Mouse (Mus musculus) frontal cortex, postnatal 36 days (tissue): ENCODE data around the gene Dcdc2c.

ENCODE experiments used
- DNase-seq, 2 experiments: peaks; one replicate each; pipeline ENCODE4 v3.0.0; 2022; ENCODE audit warnings: low spot score in 2 of 2

Dcdc2c gene

DNA sequence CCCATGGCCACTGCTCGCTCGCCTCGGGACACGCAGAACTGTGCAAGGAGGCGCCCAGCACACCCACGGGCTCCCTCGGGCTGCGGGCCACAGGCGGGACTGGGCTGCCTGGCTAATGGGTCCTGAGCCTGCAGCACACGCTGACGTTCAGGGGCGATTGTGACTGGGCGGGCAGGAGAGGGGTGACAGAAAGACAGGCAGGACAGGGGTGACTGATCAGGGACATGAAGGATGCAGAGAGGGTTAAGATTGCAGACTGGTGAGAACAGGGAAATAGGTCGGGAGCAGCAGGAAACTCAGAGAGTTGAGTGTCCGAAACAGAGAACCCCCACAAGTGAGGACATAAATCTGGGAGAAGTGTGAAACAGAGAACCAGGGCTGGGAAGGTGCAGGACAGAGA, at the start of gene Dcdc2c:
TSS of gene Dcdc2c (minus strand) at position 101 of the 400 bp plus-strand sequence.
- DNase-seq: no peak

DNA sequence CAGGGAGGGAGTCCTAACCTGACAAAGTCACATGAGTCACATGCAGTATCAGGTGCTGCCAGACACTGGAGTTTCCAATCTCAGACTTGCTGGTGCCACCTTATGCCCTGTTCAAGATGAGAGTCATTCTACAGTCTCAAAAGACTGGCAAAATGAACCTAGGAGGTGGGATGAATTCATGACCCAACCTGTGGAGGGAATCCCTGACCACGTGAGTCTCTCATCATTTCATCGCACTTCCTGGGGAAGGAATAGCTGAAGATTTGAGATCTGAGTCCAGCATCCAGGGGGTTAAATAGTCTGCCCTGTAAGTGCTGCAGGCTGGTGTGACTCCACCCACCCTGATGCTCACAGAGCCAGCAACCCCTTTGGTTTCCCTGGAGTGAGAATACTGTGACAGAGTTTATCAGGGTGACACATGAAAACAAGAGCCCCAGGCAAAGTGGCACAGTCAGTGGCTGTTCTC, 46.4 kb upstream of the Dcdc2c start:
- no peak for DNase-seq

DNA sequence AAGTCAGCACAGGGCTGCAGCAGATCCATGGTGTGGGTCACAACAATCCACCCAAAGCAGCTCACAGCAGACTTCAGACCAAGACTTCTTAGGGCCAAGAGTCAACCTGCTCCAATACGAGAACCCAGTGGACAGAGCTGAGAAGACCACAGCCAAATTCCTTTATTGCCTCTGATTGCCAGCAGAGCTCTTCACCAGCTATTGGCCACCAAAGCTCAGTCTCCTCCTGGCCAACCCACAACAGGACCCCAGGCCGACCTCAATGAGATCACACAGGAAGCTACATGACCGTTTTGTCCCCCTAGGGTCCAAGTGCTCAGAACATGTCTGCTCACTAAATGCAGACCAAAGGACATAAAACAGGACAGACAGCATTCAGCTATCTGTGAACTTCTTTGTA, 45.9 kb upstream of the Dcdc2c start:
- no peak for DNase-seq

DNA sequence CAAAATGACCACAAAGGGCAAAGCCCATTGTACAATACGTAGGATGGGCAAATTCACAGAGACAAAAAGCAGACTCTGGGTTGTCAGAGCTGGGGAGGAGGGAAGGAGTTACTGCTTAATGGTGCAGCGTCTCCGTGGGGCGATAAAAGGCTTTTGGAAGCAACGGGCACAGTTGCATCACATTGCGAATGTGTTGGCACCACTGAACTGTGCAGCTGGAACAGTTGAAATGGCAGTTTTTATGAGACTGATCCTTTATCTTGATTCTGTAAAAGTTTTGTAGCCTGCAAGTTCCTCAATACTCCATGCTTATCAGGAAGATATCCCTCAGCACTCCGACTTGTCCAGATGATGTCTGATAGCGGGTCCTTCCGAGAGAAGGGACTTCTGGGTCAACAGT, 45.5 kb upstream of the Dcdc2c start:
- no peak for DNase-seq

DNA sequence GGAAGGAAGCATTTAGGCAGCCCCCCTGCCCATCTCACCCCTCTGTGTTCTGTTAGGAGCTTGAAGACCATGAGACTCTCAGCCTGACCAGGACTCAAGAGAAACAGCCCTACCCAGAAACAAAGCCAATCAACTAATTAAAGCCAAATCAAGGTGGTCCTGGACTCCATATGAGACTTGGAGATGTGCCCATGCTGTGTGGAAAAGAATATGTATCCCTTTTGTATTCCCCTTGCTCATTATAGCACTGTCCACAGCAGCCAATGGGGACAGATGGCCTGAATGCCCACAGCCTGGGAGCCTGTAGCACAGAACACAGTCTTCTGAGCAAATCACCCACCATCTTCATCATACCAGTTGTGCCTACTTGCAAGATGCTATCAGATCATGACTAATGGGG, 44.7 kb upstream of the Dcdc2c start:
- no peak for DNase-seq

DNA sequence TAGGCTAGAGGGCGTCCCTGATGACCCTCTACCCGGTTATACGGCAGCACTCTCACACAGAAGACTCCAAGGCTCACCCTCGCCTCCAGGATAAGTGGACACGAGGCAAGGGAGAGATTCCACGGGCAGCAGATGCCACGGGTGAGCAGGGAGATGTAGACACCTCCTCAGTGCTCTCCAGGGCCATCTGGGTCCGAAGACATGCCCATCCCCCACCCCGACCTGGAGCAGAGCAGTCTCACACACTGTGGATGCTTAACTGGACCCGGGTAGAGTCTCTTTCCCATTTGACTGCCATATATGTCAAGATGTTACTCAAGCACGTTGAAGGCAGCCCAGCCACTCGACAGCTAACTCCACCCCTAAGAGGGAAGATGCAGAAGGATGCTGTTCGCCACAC, 38.2 kb upstream of the Dcdc2c start:
- DNase-seq: no peak

DNA sequence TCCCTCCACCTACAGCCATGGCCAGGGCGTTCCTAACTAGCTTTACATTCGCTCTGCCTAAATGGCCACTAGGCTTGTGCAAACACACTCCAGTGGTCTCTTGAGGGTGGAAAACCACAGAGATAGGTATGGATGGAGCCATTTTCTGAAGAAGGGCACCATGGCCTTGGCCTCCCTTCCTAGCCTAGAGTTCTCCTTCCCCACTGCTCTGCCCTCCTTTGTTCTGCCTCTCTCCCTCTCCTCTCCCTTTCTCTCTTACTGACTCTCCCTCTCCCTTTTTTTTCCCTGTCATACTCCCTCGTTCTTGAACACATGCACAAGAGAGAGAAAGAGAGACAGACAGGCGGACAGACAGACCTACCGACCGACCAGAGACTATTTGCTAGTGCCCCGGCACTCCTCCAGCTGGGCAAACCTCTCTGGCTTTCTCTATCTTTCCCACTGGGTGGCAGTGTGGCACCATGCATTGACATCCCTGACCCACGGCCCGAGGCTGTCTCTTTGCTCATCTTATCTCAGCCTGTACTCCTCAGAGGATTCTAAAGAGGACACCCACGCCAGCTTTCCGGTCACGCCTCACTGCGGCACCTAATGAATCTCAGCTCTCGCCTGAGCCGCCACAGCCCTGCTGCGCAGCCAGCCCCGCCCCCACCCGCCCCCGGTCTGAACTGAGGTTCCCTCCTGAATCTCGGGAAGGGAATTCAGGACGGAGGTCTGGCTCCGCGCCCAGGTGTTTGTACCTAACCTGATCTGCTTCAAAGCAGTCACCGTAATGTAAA, 37.1 kb upstream of the Dcdc2c start:
- peak; percentile 87 to 94 for DNase-seq

DNA sequence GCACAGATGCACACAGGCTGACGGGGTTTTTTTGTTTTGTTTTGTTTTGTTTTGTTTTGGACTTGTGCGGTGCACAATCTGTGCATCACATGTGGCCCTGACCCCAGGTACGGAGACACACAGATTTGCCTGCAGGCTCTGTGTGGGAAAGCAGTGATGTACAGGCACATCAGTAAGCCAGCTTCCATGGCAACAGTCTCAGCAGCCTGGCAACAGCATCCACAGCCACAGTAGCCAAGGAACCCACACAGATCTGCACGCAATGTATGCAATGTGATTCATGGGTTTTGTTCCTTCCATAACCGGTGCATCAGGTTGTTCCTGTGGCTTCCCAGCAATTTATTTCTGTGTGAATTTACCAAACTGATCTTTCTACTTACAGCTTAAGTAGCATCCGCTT, 35.8 kb upstream of the Dcdc2c start:
- DNase-seq: peak; percentile 69 to 88

DNA sequence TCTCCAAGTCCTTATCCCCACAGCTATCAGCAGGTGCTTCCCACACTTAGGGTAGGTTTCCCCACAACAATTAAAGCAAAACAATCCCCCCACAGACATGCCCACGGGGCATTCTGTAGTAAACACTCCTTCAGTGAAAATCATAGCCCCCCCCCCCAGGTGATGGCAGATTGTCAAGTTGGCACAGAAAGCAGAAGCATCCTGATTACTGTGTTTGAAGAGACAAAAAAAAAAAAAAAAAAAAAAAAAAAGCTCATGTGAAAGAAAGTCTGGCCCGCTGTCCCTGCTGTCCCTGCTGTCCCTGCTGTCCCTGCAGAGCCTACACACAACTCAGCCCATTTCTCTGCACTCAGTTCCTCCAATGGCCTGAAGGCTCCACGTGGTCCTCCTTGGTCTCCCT, 31.8 kb upstream of the Dcdc2c start:
- DNase-seq: no peak

DNA sequence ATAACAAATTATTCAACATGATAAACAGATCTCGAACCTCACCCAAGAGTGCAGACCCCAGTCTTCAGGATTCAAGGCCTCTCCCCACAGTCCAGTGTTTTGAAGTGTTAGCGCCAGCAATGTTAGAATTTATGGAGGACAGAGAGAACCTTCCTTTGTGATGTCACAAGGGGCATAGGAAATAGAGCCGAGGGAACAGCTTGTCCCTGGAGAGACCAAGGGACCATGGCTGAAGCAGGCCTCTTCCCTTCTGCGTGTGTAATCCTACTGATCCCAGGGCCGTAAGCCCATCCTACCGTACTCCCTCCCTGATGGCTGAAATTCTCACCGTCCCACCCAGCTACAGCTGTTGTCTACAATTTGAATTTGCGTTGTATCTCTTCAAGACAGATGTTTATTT, 30.2 kb upstream of the Dcdc2c start, which contains the start of gene Allc:
TSS of gene Allc (minus strand) at position 101 of the 400 bp plus-strand sequence.
- DNase-seq: no peak

DNA sequence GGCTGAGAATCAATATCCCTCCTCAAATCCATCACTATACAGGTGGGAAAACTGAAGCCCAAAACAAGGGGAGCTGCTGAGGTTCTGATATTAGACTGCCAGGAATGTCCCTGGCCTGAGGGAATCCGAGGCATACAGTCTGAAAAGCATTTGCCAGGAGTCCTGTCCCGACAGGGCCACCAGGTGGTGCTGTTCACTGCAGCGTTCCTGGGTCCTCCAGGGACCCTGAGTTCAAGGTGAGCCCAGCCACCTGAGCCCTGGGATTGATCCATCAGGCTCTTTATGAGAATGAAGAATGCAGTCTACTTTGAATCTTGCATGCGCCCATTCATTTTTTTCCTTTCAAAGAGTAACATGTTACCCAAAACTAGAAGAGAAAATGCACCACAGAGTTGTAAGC, 26.9 kb upstream of the Dcdc2c start:
- DNase-seq: no peak

DNA sequence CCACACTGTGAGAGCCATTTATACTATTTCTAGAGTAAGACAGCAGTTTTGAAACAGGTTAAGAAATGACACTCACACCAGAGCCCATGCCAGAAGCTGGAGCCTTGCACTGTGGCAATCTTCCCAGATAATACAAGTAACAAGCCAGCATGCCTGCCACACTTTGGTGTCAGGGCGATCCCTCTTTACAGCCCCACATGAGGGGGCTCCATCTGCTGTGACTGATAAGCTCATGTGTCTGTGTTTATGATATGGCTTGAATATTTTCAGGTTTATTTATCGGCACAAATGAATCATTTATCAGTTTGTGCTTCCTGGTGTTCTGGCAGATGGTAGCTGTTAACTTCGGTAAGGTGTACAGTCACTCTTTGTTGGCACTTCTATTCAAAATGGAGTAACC, 25.9 kb upstream of the Dcdc2c start:
- peak in 1 of 2 experiments; percentile 28 for DNase-seq

DNA sequence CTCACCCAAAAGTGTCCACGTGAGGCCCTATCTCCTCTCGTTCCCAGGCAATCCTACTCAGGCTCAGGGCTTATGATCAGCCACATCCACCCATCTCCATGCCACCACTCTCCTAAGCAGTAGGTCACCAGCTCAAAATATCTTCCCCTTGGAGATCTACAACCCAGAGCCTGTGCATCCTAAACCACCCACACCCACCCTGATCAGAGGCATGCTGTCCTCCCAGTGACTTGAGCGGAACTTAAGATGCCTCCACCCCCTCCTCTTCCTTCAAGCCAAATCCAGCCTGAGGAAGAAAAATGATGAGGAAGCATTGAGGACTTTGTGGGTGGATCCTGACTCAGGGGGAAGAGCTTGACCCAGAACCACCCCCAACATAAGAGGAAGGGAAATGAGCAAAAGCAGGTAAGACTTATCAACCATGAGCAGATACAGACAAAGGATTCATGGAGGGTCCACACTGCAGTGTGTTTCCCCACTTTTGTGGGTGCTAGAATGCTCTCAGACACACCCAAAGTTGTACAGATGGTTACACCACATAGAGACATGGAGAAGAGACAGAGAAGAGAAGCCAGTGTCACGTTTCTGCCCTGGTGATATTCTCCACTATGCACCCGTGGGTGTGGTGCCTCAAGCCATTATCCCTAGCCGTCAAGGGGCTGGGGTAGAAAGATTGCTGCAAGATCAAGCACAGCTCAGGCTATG, 23.3 kb upstream of the Dcdc2c start:
- no peak for DNase-seq

DNA sequence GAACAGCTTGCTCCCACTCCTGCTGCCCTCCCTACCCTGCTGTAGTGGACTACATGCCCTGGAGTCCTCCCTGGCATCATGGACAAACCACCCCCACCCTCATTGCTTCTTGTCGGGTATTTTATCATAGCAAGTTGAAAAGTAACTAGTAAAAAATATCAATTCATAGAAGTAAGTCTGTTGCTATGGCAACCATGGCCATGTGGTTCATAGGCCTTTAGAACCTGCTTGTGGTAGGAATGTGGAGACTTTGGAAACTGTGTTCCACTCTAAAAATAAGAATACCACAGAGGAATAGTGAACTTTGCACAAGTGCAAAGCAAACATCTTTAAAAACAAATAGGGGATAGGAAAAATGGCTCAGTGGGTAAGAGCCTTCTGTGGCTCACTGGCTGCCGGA, 20.0 kb upstream of the Dcdc2c start:
- DNase-seq: no peak

DNA sequence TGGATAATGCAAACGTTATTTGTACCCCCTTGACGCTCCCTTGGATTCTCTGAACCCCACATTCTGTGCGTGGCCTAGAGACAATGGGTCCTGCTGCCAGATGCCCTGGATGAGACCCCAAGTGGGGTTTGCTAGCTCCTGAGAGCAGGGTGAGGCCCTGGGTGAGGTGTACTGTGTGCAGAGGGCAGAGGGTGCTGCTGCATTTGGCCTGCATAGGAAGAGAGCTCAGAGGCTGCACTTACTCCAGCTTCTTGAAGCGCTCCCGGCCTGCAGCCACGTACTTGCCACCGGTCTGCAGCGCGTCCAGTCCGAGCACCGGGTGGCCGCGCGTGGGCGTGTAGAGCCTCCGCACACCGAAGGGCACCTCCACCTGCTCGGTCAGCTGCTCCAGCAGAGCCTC, 424 bp downstream of the Dcdc2c start:
- DNase-seq: no peak

DNA sequence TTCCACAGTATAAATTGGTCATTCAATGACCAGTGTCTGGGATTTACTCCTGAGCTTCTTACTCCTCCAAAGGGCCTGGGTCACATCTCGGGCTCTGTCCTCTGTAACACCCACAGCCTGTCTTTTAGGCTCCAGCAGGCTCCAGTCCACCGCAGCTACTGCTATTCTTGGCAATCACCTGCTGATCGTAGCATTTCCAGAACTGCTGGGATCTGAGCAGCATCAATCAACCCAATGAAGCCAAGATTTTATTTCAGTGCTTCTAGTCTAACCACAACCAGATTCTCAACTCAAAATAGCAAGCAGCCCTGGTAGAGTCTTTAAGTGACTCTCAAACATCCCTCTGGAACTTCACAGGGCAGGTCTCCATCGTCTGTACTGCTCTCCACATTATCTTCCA, 3.3 kb downstream of the Dcdc2c start:
- DNase-seq: no peak

DNA sequence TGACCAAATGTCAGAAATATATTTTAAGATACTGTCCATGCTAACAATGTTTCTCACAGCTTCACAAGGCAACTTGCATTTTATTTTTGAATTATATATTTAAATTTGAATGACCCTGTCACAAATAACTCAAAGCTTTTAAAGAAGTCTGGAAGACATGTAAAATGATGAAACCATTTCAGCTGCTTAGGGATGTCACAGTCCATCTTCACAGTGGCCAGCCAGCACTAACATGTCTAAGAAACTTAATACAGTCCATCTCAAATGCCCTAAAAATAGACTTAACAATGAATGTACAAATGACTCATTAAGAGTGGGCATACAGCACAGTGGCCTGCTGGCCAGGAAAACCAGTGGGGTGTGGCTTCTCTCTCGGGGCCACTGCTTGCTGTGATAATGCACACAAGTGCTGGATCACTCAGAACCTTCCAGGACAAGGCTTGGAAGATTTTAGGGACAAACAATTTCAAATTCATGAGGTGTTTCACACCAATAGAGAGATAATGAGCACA, 37.9 kb downstream of the Dcdc2c start:
- DNase-seq: no peak

DNA sequence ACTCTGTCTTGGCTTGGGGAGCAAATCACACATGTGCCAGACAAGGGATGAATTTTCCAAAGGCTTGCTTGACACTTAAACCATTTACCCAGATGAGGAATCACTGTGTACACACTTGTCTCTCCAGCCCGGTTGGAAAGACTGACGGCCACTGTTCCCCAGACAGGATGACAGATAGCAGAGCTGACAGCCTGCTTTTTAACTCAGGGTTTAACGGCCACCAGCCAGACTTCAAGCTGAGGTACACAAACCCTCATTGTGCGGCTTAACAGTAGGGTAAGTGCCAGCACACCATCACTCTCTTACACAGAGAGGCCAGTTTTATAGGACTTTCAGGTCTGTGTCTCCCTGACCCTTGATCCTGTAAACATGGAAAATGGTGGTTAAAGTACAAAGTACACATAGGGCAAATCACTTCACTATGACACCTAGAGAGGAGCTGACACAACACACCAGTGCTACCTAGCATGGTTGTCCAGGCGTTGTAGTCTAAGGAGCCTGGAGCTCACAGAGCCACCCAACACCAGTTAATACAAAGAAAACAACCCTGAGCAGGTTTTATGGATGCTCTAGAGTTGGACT, 42.4 kb downstream of the Dcdc2c start:
- no peak for DNase-seq

DNA sequence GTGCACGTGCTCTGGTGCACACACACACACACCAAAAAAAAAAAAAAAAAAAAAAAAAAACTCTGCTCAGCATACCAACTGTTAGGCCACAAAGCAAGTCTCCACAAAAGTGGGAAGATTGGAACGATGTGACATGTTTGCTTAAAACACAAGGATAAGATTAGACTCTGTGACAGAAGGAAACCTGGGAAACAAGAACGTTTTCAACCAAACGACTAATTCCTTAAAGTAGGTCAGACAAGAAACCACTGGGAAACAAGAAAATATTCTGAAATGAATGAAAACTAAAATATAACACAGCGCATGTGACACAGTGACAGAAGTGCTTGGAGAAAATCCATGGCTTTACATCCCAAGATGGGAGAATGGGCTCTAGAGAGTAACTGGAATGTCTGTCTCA, 57.9 kb downstream of the Dcdc2c start:
- peak in 1 of 2 experiments; percentile 20 for DNase-seq

DNA sequence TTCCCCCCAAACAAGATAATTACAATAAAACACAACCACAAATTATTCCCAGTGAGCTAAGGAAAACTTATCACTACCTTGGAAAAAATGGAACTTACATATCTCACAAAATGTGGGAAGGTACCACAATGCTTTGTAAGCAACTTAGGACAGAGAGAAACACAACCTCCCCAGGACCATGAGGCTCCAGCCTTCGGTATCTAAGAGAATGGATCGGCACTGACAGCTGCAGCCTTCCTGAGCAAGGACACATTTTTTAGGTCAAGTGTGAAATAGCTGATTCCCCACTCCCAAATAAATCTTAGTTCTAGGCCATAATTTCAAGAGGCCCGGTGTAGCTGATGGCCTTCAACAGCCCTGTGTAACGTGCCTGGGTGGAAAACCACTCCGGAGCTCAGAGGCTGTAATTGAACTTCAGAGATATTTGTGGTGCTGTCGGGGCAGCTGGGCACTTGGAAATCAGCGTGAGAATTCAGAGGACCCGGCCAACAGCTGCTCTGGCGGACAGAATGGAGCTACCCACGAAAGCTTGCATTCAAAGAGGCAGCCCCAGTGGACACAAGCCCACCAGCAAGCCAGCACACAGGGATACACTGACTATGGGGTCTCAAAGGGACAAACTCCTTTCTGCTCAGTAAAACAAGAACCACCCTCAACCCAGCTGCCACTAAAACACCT, 69.6 kb downstream of the Dcdc2c start:
- DNase-seq: no peak

DNA sequence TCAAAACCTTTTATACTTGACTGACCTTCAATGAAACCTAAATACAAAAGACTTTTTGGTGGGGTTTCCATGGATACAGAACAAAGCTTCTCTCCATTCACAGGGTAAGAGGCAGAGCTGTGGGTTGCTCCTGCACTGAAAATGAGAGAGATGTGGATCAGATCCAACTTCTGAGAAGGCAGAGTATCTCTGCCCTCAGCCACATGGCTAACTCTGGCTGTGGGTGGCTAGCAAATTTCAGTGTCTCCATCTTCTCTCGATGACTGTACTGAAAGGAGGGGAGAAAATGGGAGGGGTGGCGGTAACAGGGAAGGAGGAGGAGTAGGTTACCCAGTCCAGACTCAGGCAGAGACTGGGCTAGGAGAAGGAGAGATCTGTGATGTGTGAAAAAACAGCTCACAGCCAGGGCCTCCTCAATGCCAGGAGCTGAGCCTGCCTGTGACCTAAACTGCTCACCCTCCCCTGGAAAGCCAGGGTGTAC, 91.2 kb downstream of the Dcdc2c start:
- DNase-seq: peak; percentile 21 to 23

DNA sequence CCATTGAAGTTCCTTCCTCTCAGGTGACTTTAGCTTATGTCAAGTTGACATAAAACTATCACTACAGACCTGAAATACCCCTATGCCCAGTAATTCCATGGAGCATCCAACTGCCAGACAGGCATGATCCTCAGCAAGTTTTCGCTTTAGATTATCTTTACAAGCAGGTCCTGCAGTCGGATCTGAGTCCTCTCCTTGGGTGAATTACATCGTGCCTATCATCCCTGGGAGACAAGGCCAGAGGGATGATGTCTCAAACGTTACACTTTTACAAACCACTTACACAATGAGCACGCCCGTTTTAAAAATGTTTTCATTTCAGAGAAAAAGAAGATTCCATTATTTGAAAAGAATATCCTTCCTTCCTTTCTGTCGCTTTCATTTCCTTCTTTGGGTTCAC, 91.7 kb downstream of the Dcdc2c start:
- no peak for DNase-seq
